Comparison of ENCODE assay signal across 34 mouse cellular contexts in the genomic region with DNA sequence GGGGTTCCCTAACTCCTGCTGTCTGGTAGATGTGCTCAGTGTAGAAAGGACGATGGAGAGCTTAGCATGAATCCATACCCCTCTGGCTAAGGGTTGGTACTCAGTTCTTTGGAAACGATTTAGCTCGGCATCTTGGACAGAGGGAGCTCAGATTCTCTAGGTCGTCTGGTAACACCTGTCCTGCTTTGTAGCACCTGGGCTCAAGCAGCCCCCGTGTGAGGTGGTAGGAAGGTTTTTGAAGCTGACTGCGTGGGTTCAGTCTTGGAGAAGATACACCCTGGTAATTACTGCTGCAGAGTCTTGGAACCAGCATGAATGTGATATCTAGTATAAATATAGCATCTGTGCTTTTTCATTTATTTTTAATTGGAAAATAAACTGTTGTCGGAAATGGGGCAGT. TPM values are rescaled to one million over a fixed set of nuclear protein-coding genes. Genes with fewer than 3 reads are reported as not detected.
DNase-seq lines count a peak whose midpoint lies in the region; ATAC-seq and TF ChIP-seq lines count a peak whose summit lies in the region.
"Had no signal": no experiment of that assay in that cellular context is flagged by ENCODE, and none has a peak within 500 bp of the region (broad histone marks: within the 10 kb centered on the region; RNA-seq: fewer than 3 reads in every experiment).

No protein-coding gene starts in this region.

- H3K27me3 ChIP-seq in forebrain, postnatal 0 days (ENCODE audit: insufficient read depth, low read length) = no peaks in the 10 kb centered on the region
- no peaks in the 10 kb centered on the region for H3K27me3 ChIP-seq in forebrain, embryonic 10.5 days (ENCODE audit: poor library complexity, severe bottlenecking)
- H3K27me3 ChIP-seq: CH12.LX; embryonic facial prominence, embryonic 13.5 days; heart, embryonic 13.5 days; hindbrain, embryonic 12.5 days; hindbrain, embryonic 15.5 days; Patski had no signal

- no peak for TF ChIP-seq CTCF in forebrain, postnatal 0 days (IDR thresholded peaks at IDR 0.05; ENCODE audit: low read depth)

- H3K4me3 ChIP-seq in forebrain, postnatal 0 days (ENCODE audit: low read depth, low read length) = no peak overlapping the region
- no peak overlapping the region for H3K4me3 ChIP-seq in forebrain, embryonic 10.5 days
- H3K4me3 ChIP-seq: embryonic facial prominence, embryonic 10.5 days; embryonic facial prominence, embryonic 13.5 days; erythroblast, embryonic 14.5 days; heart, adult 2 months; heart, embryonic 10.5 days; heart, embryonic 13.5 days; hindbrain, embryonic 12.5 days; hindbrain, embryonic 15.5 days had no signal

- 77% methylated on average over 7 of the region's 7 CpGs for WGBS in forebrain, postnatal 0 days
- WGBS in forebrain, embryonic 10.5 days = 91% methylated on average over 7 of the region's 7 CpGs

- DNase-seq in forebrain, postnatal 0 days = no peak
- DNase-seq in forebrain, embryonic 10.5 days (ENCODE audit: extremely low spot score, low spot score) = no peak
- DNase-seq in layer of hippocampus, adult 9-11 months = peak; percentile 48
- DNase-seq in layer of hippocampus, adult 11-12 months (ENCODE audit: low spot score) = no peak
- DNase-seq in right cerebral cortex, adult 2 months (ENCODE audit: low spot score in 2 of 2) = peak; percentile 30 to 44
- DNase-seq in right cerebral cortex, postnatal 14 days = no peak
- DNase-seq in telencephalon, adult 2 months (ENCODE audit: low read depth, low spot score) = peak; percentile 33
- DNase-seq: adrenal gland, postnatal 10 days; adrenal gland, postnatal 36 days; B cell, adult 2 months; cerebellum, adult 11 months; cerebellum, adult 2 months; cerebellum, adult 9-11 months; cerebellum, postnatal 25 days; embryo, embryonic 11 days; gastrocnemius, postnatal 25 days; heart, adult 2 months; heart, postnatal 14 days had no signal

- no peak overlapping the region for H3K4me2 ChIP-seq in forebrain, postnatal 0 days (ENCODE audit: low read depth)
- H3K4me2 ChIP-seq: embryonic facial prominence, embryonic 13.5 days; heart, embryonic 13.5 days; hindbrain, embryonic 12.5 days; hindbrain, embryonic 15.5 days had no signal

- no peak; the same call in 1 of the 2 replicates for ATAC-seq in forebrain, postnatal 0 days
- ATAC-seq: forebrain, embryonic 14.5 days; Patski had no signal

- no peaks in the 10 kb centered on the region for H3K4me1 ChIP-seq in forebrain, postnatal 0 days (ENCODE audit: insufficient read depth)
- no peaks in the 10 kb centered on the region for H3K4me1 ChIP-seq in forebrain, embryonic 10.5 days
- H3K4me1 ChIP-seq: embryonic facial prominence, embryonic 10.5 days; embryonic facial prominence, embryonic 13.5 days; heart, embryonic 10.5 days; heart, embryonic 13.5 days; hindbrain, embryonic 12.5 days; hindbrain, embryonic 15.5 days had no signal

- no peaks in the 10 kb centered on the region for H3K36me3 ChIP-seq in forebrain, postnatal 0 days (ENCODE audit: insufficient read depth)
- H3K36me3 ChIP-seq in forebrain, embryonic 10.5 days (replicated peaks) = peaks cover 21% of the 10 kb centered on the region
- H3K36me3 ChIP-seq: embryonic facial prominence, embryonic 13.5 days; G1E; heart, embryonic 10.5 days; heart, embryonic 13.5 days had no signal

- no peak overlapping the region for H3K9ac ChIP-seq in forebrain, postnatal 0 days
- H3K9ac ChIP-seq: embryonic facial prominence, embryonic 13.5 days; heart, embryonic 13.5 days; hindbrain, embryonic 12.5 days; hindbrain, embryonic 15.5 days had no signal

- H3K27ac ChIP-seq in forebrain, postnatal 0 days (ENCODE audit: low read depth, low read length) = 0 out of 2 replicates have a peak overlapping the region, but pooled peaks have one; percentile 23
- H3K27ac ChIP-seq in forebrain, embryonic 10.5 days = no peak overlapping the region
- H3K27ac ChIP-seq: embryonic facial prominence, embryonic 10.5 days; embryonic facial prominence, embryonic 13.5 days; heart, adult 2 months; heart, embryonic 10.5 days; heart, embryonic 13.5 days; hindbrain, embryonic 12.5 days; hindbrain, embryonic 15.5 days had no signal

- no peaks in the 10 kb centered on the region for H3K9me3 ChIP-seq in forebrain, postnatal 0 days (ENCODE audit: low read length)
- H3K9me3 ChIP-seq in forebrain, embryonic 10.5 days = no peaks in the 10 kb centered on the region
- H3K9me3 ChIP-seq: embryonic facial prominence, embryonic 10.5 days; embryonic facial prominence, embryonic 13.5 days; heart, embryonic 10.5 days; heart, embryonic 13.5 days; hindbrain, embryonic 12.5 days; hindbrain, embryonic 15.5 days had no signal

RNA-seq across cellular contexts. Expression of gene Spata19, which starts 43.5 kb away (rescaled TPM):
- not detected in 2 replicates for total RNA-seq in forebrain, postnatal 0 days (2014; rRNA removed)
- not detected in 2 replicates for polyA plus RNA-seq in forebrain, postnatal 0 days (2015; fragmentation: Nextera tagmentation; extraction: Ambion mirVana)
- not detected in 2 replicates for polyA plus RNA-seq in forebrain, embryonic 10.5 days (2016; fragmentation: Nextera tagmentation; extraction: Ambion mirVana)
- total RNA-seq: adrenal gland, adult 18-20 months; adrenal gland, postnatal 10 days; adrenal gland, postnatal 36 days; CH12.LX; gastrocnemius, adult 8-10 months; gastrocnemius, postnatal 25 days; heart, adult 2 months; heart, postnatal 14 days; hematopoietic stem cell, adult 5-6 weeks had no signal
- polyA plus RNA-seq: embryonic facial prominence, embryonic 10.5 days; embryonic facial prominence, embryonic 13.5 days; erythroblast, embryonic 14.5 days; G1E; heart, embryonic 10.5 days; heart, embryonic 13.5 days; heart, embryonic 16.5 days; hindbrain, embryonic 12.5 days; hindbrain, embryonic 15.5 days; intestine, embryonic 14.5 days; Patski had no signal

RNA-seq across cellular contexts. Expression of gene Igsf9b, which starts 54.1 kb away (rescaled TPM):
- total RNA-seq in forebrain, postnatal 0 days (2014; rRNA removed) = 22.5 and 30.8 TPM in 2 replicates
- polyA plus RNA-seq in forebrain, postnatal 0 days (2015; fragmentation: Nextera tagmentation; extraction: Ambion mirVana) = 5.6 and 11.8 TPM in 2 replicates
- polyA plus RNA-seq in forebrain, embryonic 10.5 days (2016; fragmentation: Nextera tagmentation; extraction: Ambion mirVana) = 6.3 and 6.8 TPM in 2 replicates
- polyA plus RNA-seq: erythroblast, embryonic 14.5 days; G1E had no signal

Comparison
In these comparisons a context has a peak if more than half of its experiments do, and no peak if none do; other contexts are left out.
1. DNase-seq: peak in layer of hippocampus, adult 9-11 months (single experiment), right cerebral cortex, adult 2 months (2 of 2) and telencephalon, adult 2 months (single experiment); none in forebrain, postnatal 0 days (single experiment), forebrain, embryonic 10.5 days (single experiment), layer of hippocampus, adult 11-12 months (single experiment) and right cerebral cortex, postnatal 14 days (single experiment).